Mouse (Mus musculus) midbrain, postnatal 0 days (tissue): ENCODE measurements around the gene Itm2a. TPM values are rescaled to one million over a fixed set of nuclear protein-coding genes. Genes with fewer than 3 reads are reported as not detected.

Experiments
- ATAC-seq: fragments of 200-750 bp; cut with Nextera tagmentation; 2 replicates; pipeline ENCODE4 v1.8.0; 2017; ENCODE audit warnings: moderate number of reproducible peaks, mild to moderate bottlenecking, moderate TSS enrichment, moderate library complexity; ENCODE audit not compliant: low FRiP score
- DNase-seq: peaks from one replicate; pipeline ENCODE4 v3.0.0-alpha.2; 2015; ENCODE audit warnings: low spot score
- H3K27ac ChIP-seq: fragments of 300-500 bp; sonication (generic); 2 replicates; pipeline ENCODE4 v1.5.1; 2014; ENCODE audit warnings: low read depth, mild to moderate bottlenecking, low read length, mixed read lengths
- H3K27me3 ChIP-seq: fragments of 300-500 bp; sonication (generic); 2 replicates; pipeline ENCODE4 v1.6.1; 2014; ENCODE audit warnings: low read length, control low read depth, mixed read lengths; ENCODE audit not compliant: insufficient read depth
- H3K36me3 ChIP-seq: fragments of 300-500 bp; sonication (generic); 2 replicates; pipeline ENCODE4 v1.6.1; 2014; ENCODE audit warnings: low read length, control low read depth, mixed read lengths; ENCODE audit not compliant: insufficient read depth
- H3K4me1 ChIP-seq: fragments of 300-500 bp; sonication (generic); 2 replicates; pipeline ENCODE4 v1.6.1; 2014; ENCODE audit warnings: mild to moderate bottlenecking, control low read depth, antibody characterized with exemption, low read length, mixed read lengths; ENCODE audit not compliant: insufficient read depth
- H3K4me2 ChIP-seq: fragments of 300-500 bp; sonication (generic); 2 replicates; pipeline ENCODE4 v1.6.1; 2014; ENCODE audit warnings: low read depth, mild to moderate bottlenecking, low read length, mixed read lengths; ENCODE audit not compliant: poor library complexity, severe bottlenecking
- H3K4me3 ChIP-seq: fragments of 300-500 bp; sonication (generic); 2 replicates; pipeline ENCODE4 v1.5.1; 2014; ENCODE audit warnings: low read depth, mild to moderate bottlenecking, low read length, moderate library complexity
- H3K9ac ChIP-seq: fragments of 300-500 bp; sonication (generic); replicated peaks from 2 replicates; pipeline ENCODE4 v1.6.1; 2014; ENCODE audit warnings: mild to moderate bottlenecking, low read length, moderate library complexity, mixed read lengths; ENCODE audit not compliant: poor library complexity, severe bottlenecking
- H3K9me3 ChIP-seq: fragments of 300-500 bp; sonication (generic); 2 replicates; pipeline ENCODE4 v1.6.1; 2016; ENCODE audit warnings: low read length, control low read depth
- CTCF ChIP-seq: IDR thresholded peaks from 2 replicates; pipeline ENCODE4 v1.5.1; 2016; ENCODE audit warnings: antibody characterized with exemption, mild to moderate bottlenecking
- WGBS: fragments of 180-500 bp; shearing (Covaris S2); extraction: QIAGEN DNeasy Blood & Tissue Kit; methylation state at CpG from one replicate; pipeline ENCODE4 v1.1.7; 2014; 5-methylcytosine and 5-hydroxymethylcytosine counted together
- polyA plus RNA-seq: library from polyadenylated mRNA; unstranded; fragments of >200 nt; fragmentation: Nextera tagmentation; extraction: Ambion mirVana; gene quantifications from 2 replicates; pipeline ENCODE4 v1.2.1, GENCODE M21; 2015
- total RNA-seq: library from RNA; depleted of rRNA; stranded (reverse); fragments of >200 nt; gene quantifications from 2 replicates; pipeline ENCODE4 v1.2.3, GENCODE M21; 2014; rRNA removed

Itm2a gene
- total and polyA plus RNA-seq, 2 experiments from 2014 or later, result 43.7 to 170 TPM

GRCm38 (mm10) chrX:107399087-107399486 is 4.1 kb downstream of the Itm2a start:
- H3K4me3 ChIP-seq, result no peak overlapping the region
- no peaks in the 10 kb centered on the region for H3K4me1 ChIP-seq
- H3K27ac ChIP-seq, result no peak overlapping the region
- DNase-seq, result no peak
- no peak for TF ChIP-seq CTCF
- H3K9me3 ChIP-seq, result no peaks in the 10 kb centered on the region
- H3K9ac ChIP-seq, result no peak overlapping the region
- no peak overlapping the region for H3K4me2 ChIP-seq
- WGBS, result 85% methylated on average over 8 of the region's 8 CpGs
- H3K27me3 ChIP-seq, result no peaks in the 10 kb centered on the region
- H3K36me3 ChIP-seq, result no peaks in the 10 kb centered on the region
- ATAC-seq, result no peak

- 56% methylated on average over 3 of the region's 3 CpGs for WGBS
- DNase-seq, result no peak
- Histone ChIP-seq H3K36me3 (no peaks in the 10 kb centered on the region), H3K4me3 (no peak overlapping the region), H3K4me2 (no peak overlapping the region), H3K9ac (no peak overlapping the region), H3K4me1 (no peaks in the 10 kb centered on the region), H3K27me3 (no peaks in the 10 kb centered on the region), H3K27ac (no peak overlapping the region), H3K9me3 (no peaks in the 10 kb centered on the region)
- TF ChIP-seq CTCF, result no peak
- no peak for ATAC-seq
Observed at GRCm38 (mm10) chrX:107393256-107393655, 9.9 kb downstream of the Itm2a start.

GRCm38 (mm10) chrX:107375329-107375728 is 27.8 kb downstream of the Itm2a start:
- Histone ChIP-seq H3K4me2 (no peak overlapping the region), H3K9ac (no peak overlapping the region), H3K4me3 (no peak overlapping the region), H3K9me3 (no peaks in the 10 kb centered on the region), H3K27ac (no peak overlapping the region), H3K27me3 (no peaks in the 10 kb centered on the region), H3K36me3 (no peaks in the 10 kb centered on the region), H3K4me1 (no peaks in the 10 kb centered on the region)
- no peak for DNase-seq
- 79% methylated on average over 1 of the region's 1 CpGs for WGBS
- no peak for ATAC-seq
- no peak for TF ChIP-seq CTCF

Other genes with a start within 250 kb of the Itm2a start
- gene Gpr174, start 147.5 kb downstream of the Itm2a start, total RNA-seq, result 0.19 TPM in 1 of 2 replicates, not detected in the other
- gene Gpr174, start 147.5 kb downstream of the Itm2a start, polyA plus RNA-seq, result 0.05 TPM in 1 of 2 replicates, not detected in the other